Mouse (Mus musculus) kidney, adult 11 months (tissue): ENCODE measurements around the gene Itga8.

Source experiments
- DNase-seq: peaks from one replicate; pipeline ENCODE4 v3.0.0; 2022

The Itga8 gene

DNA sequence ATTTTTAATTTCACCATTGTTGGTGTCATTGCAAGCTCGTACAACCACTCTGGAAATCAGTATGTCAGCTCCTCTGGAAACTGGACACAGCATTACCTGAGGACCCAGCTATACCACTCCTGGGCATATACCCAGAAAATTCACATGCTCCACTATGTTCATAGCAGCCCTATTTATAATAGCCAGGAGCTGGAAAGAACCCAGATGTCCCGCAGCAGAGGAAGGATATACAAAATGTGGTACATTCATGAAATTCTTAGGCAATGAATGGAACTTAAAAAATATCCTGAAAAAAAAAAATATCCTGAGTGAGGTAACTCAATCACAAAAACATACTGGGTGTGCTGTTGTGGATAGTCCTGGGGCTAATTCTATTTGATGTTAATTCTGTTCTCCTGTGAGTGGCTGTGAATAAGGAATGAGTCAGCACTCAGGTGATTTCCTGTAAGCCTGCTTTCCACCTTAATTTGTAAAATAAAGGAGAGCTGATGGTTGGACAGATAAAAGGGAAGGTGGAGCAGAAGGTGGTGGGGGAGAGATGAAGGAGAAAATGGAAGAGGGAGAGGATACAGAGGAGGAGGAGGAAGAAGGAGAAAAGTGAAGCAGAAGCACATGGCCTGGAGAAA lies 224.3 kb downstream of the Itga8 start:
- no peak for DNase-seq

DNA sequence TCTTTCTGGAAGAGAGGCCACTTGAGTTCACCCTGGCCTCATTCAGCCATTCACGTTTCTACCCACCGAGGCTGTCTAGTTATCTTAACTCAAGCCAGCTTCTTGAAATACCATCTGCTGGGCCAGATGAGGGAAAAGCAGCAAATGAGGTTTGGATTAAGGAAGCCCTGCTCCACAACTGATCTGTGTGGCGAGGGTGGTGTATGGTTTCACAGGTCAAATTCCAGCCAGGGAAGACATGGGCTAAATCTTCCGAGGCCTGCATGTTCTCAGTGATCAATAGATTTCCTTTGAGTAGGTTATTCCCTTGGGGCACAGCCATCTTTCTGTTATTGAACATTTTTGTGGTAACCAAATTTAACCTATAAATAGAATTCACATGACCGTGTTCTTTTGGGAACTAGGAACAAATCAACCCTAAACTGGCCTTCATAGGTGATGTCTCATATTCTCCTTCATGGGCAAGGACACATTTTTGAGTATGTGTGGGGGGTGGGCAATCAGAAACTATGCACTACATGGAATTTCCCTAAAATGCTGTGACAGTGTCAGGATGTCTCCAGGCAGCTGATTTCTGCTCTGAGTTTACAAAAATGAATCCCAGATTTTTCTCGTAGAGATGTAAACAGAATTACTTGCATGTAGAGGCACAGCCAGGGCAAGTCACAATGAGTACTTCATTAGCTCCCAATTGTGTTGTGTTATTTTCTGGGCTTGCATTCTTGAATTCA lies 235.9 kb downstream of the Itga8 start:
- DNase-seq = no peak

DNA sequence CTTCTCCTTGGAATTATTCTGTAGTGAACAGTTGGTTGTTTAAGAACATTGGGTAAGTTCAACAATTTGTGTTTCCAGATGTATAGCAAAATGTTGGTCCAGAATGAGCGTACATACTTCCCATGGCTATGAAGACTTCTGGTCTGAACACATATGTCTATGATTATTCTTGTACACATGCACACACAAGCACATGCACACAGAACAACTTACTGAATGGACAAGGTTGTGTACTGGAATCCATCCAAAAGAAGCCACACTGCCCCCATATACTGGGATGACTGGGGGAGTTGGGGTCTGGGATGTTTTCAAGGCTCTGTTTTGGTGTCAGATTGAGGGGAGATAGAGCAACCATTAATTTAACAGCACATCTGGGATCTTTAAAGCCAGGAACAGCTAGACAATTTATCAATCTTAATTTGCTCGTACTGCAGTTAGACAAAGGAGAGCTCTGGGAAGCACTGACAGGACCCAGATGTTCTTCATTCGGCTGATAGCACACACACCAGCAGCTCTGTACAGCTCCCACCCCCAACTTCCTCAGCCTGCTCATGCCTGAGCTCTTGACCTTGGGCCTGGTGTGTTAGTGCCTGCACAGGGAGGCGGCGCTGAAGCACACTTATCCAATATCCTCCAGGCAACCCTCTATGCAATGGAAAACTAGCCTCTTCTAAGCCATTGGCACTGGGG lies 241.5 kb downstream of the Itga8 start:
- peak; percentile 33 for DNase-seq
